Mouse (Mus musculus): ENCODE data around the gene Myo1b. TPM values are rescaled to one million over a fixed set of nuclear protein-coding genes. Genes with fewer than 3 reads are reported as not detected.
"Not testable (repeated sequence)": the region's sequence is repeated elsewhere in the genome, so short reads cannot be mapped to it uniquely, and the experiment has no call there.

Gene Myo1b
- polyA plus RNA-seq, 1 experiment from 2014 or later: 106 TPM

DNA sequence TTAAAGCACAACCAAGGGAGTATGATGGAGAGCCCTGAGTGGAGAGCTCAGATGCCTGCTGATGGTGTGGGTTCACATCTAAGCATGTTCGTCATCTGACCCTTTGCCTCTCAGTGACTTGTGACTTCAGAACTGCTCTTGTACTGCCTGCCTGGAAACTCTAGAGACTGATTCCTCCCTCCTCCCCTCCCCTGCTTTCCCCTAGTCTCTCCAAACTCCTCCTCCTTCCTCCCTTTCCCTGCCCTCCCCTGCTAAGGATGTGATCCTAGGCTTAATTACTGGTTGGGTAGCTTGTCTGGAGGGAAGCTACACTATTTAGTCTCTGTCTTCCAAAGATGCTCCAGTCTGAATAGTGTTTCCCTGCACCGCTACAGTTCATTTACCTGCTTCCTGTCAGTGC is 44.6 kb downstream of the Myo1b start:
- H3K27me3 ChIP-seq; H3K4me2 ChIP-seq (replicated peaks); H3K36me3 ChIP-seq; H3K4me3 ChIP-seq; H3K27ac ChIP-seq; ATAC-seq (ENCODE audit: low FRiP score, low read depth); H3K9me3 ChIP-seq; H3K9ac ChIP-seq: not testable (repeated sequence)
- H3K4me1 ChIP-seq: peaks cover 36% of the 10 kb centered on the region
- WGBS: 69% methylated on average over 2 of the region's 2 CpGs

DNA sequence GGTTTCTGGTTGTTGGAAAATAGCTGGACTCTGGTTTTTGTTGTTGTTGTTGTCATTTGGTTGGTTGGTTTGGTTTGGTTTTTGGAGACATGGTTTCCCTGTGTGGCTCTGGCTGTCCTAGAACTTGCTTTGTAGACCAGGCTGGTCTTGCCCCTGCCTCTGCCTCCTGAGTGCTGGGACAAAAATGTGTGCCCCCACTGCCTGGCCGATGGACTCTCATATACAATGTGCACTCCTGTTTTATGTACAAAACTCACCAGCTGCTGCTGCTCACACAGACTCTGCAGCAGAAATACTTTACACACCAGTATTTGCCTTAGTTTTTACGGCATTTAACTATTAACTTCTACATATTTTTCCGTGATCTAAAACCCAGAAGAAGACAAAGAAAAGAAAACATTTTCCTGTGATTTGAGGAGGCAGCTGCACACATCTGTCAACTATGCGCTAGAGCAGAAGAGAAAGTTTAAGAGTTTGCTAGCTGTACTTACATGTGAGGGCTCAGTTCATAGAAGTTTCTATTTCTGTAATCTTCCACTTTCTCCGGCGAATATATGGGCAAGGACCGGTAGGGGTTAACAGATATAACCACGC is 52.9 kb downstream of the Myo1b start:
- H3K9ac ChIP-seq: no peak overlapping the region
- H3K36me3 ChIP-seq: peaks cover 25% of the 10 kb centered on the region
- WGBS: 72% methylated on average over 8 of the region's 8 CpGs
- 0 out of 2 replicates have a peak overlapping the region, but pooled peaks have one; percentile 24 for H3K27ac ChIP-seq
- H3K4me2 ChIP-seq (replicated peaks): no peak overlapping the region
- H3K9me3 ChIP-seq: no peaks in the 10 kb centered on the region
- H3K27me3 ChIP-seq: no peaks in the 10 kb centered on the region
- ATAC-seq (ENCODE audit: low FRiP score, low read depth): 0 out of 2 replicates have a peak, but pooled peaks have one; percentile 24
- H3K4me1 ChIP-seq: peaks cover 19% of the 10 kb centered on the region
- no peak overlapping the region for H3K4me3 ChIP-seq

DNA sequence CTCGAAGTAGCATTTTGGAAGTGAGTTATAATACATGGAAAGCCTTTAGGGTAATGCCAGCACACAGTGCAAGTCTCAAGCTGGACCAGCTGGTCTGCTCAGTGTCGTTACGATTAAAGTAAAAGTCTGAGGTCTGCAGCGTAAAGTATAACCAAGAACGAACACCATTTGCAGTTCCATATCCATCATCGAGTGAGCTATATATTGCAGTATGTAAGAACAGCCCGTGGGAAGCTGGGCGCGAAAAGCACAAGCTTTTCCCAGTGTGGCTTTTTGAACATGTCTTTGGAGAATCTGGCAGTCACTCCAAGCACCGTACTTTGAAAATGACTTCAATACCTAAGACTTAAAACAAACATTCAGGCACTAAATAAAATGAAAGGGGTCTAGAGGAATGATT is 55.0 kb downstream of the Myo1b start:
- Histone ChIP-seq H3K9ac (no peak overlapping the region), H3K27me3 (no peaks in the 10 kb centered on the region), H3K4me3 (no peak overlapping the region), H3K27ac (no peak overlapping the region), H3K36me3 (peaks cover 25% of the 10 kb centered on the region), H3K4me2 (replicated peaks) (no peak overlapping the region), H3K9me3 (no peaks in the 10 kb centered on the region), H3K4me1 (peaks cover 22% of the 10 kb centered on the region)
- no peak for ATAC-seq (ENCODE audit: low FRiP score, low read depth)
- 87% methylated on average over 10 of the region's 10 CpGs for WGBS

DNA sequence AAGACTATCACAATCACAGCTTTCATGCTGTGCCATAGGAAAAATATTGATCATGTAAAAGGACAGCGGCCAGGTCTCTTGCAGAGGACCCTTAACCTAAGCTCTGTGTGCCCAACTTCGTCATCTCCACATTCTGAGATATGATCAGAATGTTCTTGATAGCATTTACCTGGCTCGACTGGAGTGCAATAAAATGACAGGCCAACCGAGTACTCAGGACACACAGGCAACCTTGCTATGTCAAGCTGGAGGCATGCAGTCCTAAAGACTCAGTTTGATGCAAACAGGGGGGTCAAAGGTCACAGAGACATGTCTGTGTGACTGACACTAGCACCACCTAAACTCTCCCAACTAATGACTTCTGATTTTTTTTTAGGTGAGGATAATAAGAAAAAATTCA is 58.9 kb downstream of the Myo1b start:
- Histone ChIP-seq H3K27ac (no peak overlapping the region), H3K9me3 (no peaks in the 10 kb centered on the region), H3K9ac (no peak overlapping the region), H3K27me3 (no peaks in the 10 kb centered on the region), H3K36me3 (peaks cover 23% of the 10 kb centered on the region), H3K4me3 (no peak overlapping the region), H3K4me2 (replicated peaks) (no peak overlapping the region), H3K4me1 (peaks cover 3% of the 10 kb centered on the region; the same call in 1 of the 2 replicates)
- no peak for ATAC-seq (ENCODE audit: low FRiP score, low read depth)
- WGBS: 80% methylated on average over 4 of the region's 4 CpGs

- Histone ChIP-seq H3K27ac (no peak overlapping the region), H3K4me3 (no peak overlapping the region), H3K9me3 (no peaks in the 10 kb centered on the region), H3K27me3 (no peaks in the 10 kb centered on the region), H3K4me1 (peaks cover 3% of the 10 kb centered on the region; the same call in 1 of the 2 replicates), H3K36me3 (peaks cover 19% of the 10 kb centered on the region), H3K4me2 (replicated peaks) (no peak overlapping the region), H3K9ac (no peak overlapping the region)
- no peak for ATAC-seq (ENCODE audit: low FRiP score, low read depth)
- 92% methylated on average over 11 of the region's 11 CpGs for WGBS
Observed at GRCm38 (mm10) chr1:51856245-51856915, 59.5 kb downstream of the Myo1b start.

GRCm38 (mm10) chr1:51855541-51856244 is 60.2 kb downstream of the Myo1b start:
- Histone ChIP-seq H3K9ac (no peak overlapping the region), H3K4me1 (peaks cover 3% of the 10 kb centered on the region; the same call in 1 of the 2 replicates), H3K27ac (no peak overlapping the region), H3K9me3 (no peaks in the 10 kb centered on the region), H3K4me3 (no peak overlapping the region), H3K4me2 (replicated peaks) (no peak overlapping the region), H3K27me3 (no peaks in the 10 kb centered on the region), H3K36me3 (peaks cover 17% of the 10 kb centered on the region)
- 54% methylated on average over 10 of the region's 10 CpGs for WGBS
- no peak for ATAC-seq (ENCODE audit: low FRiP score, low read depth)

GRCm38 (mm10) chr1:51852314-51852713 is 63.6 kb downstream of the Myo1b start:
- H3K4me3 ChIP-seq: no peak overlapping the region
- peaks cover 9% of the 10 kb centered on the region; the same call in 1 of the 2 replicates for H3K4me1 ChIP-seq
- H3K36me3 ChIP-seq: 0 out of 2 replicates have a peak, but pooled peaks cover 6% of the 10 kb centered on the region
- ATAC-seq (ENCODE audit: low FRiP score, low read depth): no peak
- no peaks in the 10 kb centered on the region for H3K9me3 ChIP-seq
- no peak overlapping the region for H3K27ac ChIP-seq
- no peak overlapping the region for H3K9ac ChIP-seq
- H3K4me2 ChIP-seq (replicated peaks): no peak overlapping the region
- WGBS: 86% methylated on average over 5 of the region's 5 CpGs
- H3K27me3 ChIP-seq: no peaks in the 10 kb centered on the region

DNA sequence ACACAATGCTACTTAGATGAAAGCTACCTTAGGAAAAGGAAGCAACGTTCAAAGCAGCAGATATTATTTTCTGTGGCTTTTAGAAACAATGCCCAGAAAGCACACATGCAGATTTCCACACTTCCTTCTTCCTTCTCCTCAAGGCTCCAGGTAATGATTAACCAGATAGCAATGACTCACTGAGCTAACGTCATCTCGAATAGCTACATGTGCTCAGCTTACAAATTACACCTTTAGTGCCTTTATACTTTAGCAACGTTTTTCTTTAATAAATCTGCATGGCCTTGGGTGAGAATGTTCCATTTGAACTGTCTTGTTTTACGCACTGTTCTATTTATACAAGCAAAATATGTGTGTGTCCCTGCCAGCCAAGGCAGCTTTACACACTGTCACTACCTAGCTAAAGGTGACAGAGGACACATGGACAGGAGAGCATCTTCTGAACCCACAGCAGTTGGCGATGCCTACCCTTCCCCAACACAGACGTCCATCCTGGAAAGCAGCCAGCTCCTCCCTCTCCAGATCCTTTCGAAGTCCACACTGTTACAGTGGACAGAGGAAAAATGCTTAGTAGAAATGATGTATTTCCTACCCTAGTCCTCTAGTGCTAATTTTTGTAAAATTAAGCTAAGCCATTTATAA is 66.2 kb downstream of the Myo1b start:
- 0 out of 2 replicates have a peak, but pooled peaks cover 5% of the 10 kb centered on the region for H3K36me3 ChIP-seq
- WGBS: 64% methylated on average over 8 of the region's 8 CpGs
- H3K9ac ChIP-seq: no peak overlapping the region
- H3K4me1 ChIP-seq: peaks cover 6% of the 10 kb centered on the region; the same call in 1 of the 2 replicates
- no peak overlapping the region for H3K27ac ChIP-seq
- H3K4me3 ChIP-seq: no peak overlapping the region
- ATAC-seq (ENCODE audit: low FRiP score, low read depth): no peak
- H3K9me3 ChIP-seq: no peaks in the 10 kb centered on the region
- no peak overlapping the region for H3K4me2 ChIP-seq (replicated peaks)
- no peaks in the 10 kb centered on the region for H3K27me3 ChIP-seq

- H3K27ac ChIP-seq: no peak overlapping the region
- no peak overlapping the region for H3K4me2 ChIP-seq (replicated peaks)
- no peaks in the 10 kb centered on the region for H3K27me3 ChIP-seq
- WGBS: 83% methylated on average over 2 of the region's 2 CpGs
- no peak overlapping the region for H3K4me3 ChIP-seq
- no peak overlapping the region for H3K9ac ChIP-seq
- no peak for ATAC-seq (ENCODE audit: low FRiP score, low read depth)
- H3K4me1 ChIP-seq: peaks cover 23% of the 10 kb centered on the region
- H3K9me3 ChIP-seq: no peaks in the 10 kb centered on the region
- H3K36me3 ChIP-seq: no peaks in the 10 kb centered on the region
Observed at GRCm38 (mm10) chr1:51845264-51846036, 70.4 kb downstream of the Myo1b start.

- peaks cover 17% of the 10 kb centered on the region for H3K36me3 ChIP-seq
- no peak for ATAC-seq (ENCODE audit: low FRiP score, low read depth)
- H3K9me3 ChIP-seq: no peaks in the 10 kb centered on the region
- WGBS: 67% methylated on average over 11 of the region's 11 CpGs
- no peak overlapping the region for H3K4me2 ChIP-seq (replicated peaks)
- H3K27ac ChIP-seq: no peak overlapping the region
- H3K4me3 ChIP-seq: no peak overlapping the region
- no peak overlapping the region for H3K9ac ChIP-seq
- H3K27me3 ChIP-seq: no peaks in the 10 kb centered on the region
- peaks cover 49% of the 10 kb centered on the region for H3K4me1 ChIP-seq
Observed at GRCm38 (mm10) chr1:51837845-51838623, 77.8 kb downstream of the Myo1b start.

GRCm38 (mm10) chr1:51837311-51837710 is 78.6 kb downstream of the Myo1b start:
- WGBS: 23% methylated on average over 4 of the region's 4 CpGs
- H3K9ac ChIP-seq: no peak overlapping the region
- H3K36me3 ChIP-seq: peaks cover 24% of the 10 kb centered on the region
- H3K27me3 ChIP-seq: no peaks in the 10 kb centered on the region
- no peak overlapping the region for H3K4me2 ChIP-seq (replicated peaks)
- no peaks in the 10 kb centered on the region for H3K9me3 ChIP-seq
- no peak overlapping the region for H3K4me3 ChIP-seq
- H3K27ac ChIP-seq: no peak overlapping the region
- no peak for ATAC-seq (ENCODE audit: low FRiP score, low read depth)
- H3K4me1 ChIP-seq: peaks cover 42% of the 10 kb centered on the region
